Mouse (Mus musculus) kidney, adult 11 months (tissue): ENCODE data around the gene Gramd1a.

Experiments used
- DNase-seq: peaks from one replicate; pipeline ENCODE4 v3.0.0; 2022

Gene Gramd1a

GRCm38 (mm10) chr7:31155296-31156033, at the start of gene Gramd1a:
TSS of gene Gramd1a (minus strand) at chr7:31155896.
- peak; percentile 65 for DNase-seq

- DNase-seq = peak; percentile 78
These were observed 40.1 kb upstream of the Gramd1a start for GRCm38 (mm10) chr7:31195591-31196307.

GRCm38 (mm10) chr7:31184711-31185110, 29.0 kb upstream of the Gramd1a start:
- DNase-seq = no peak

GRCm38 (mm10) chr7:31182863-31183262, 27.2 kb upstream of the Gramd1a start:
- no peak for DNase-seq

GRCm38 (mm10) chr7:31176886-31177763, 21.4 kb upstream of the Gramd1a start:
- peak; percentile 32 for DNase-seq

GRCm38 (mm10) chr7:31175096-31175495, 19.4 kb upstream of the Gramd1a start:
- no peak for DNase-seq

GRCm38 (mm10) chr7:31174466-31174865, 18.8 kb upstream of the Gramd1a start:
- no peak for DNase-seq

- DNase-seq = peak; percentile 34
These were observed 16.5 kb upstream of the Gramd1a start for GRCm38 (mm10) chr7:31172238-31172637.

- no peak for DNase-seq
These were observed 14.8 kb upstream of the Gramd1a start for GRCm38 (mm10) chr7:31170520-31170919.

- peak; percentile 61 for DNase-seq
These were observed 12.7 kb upstream of the Gramd1a start for GRCm38 (mm10) chr7:31168412-31168811.

- DNase-seq = no peak
These were observed 9.1 kb upstream of the Gramd1a start for GRCm38 (mm10) chr7:31164748-31165147.

GRCm38 (mm10) chr7:31163666-31164577, 8.2 kb upstream of the Gramd1a start:
- DNase-seq = no peak

- peak; percentile 58 for DNase-seq
These were observed 6.6 kb upstream of the Gramd1a start for GRCm38 (mm10) chr7:31162324-31162723.

- no peak for DNase-seq
These were observed 6.1 kb upstream of the Gramd1a start for GRCm38 (mm10) chr7:31161831-31162230.

GRCm38 (mm10) chr7:31161246-31161645, 5.5 kb upstream of the Gramd1a start:
- DNase-seq = no peak

- no peak for DNase-seq
These were observed 5.1 kb upstream of the Gramd1a start for GRCm38 (mm10) chr7:31160763-31161162.

GRCm38 (mm10) chr7:31156034-31156928, 585 bp upstream of the Gramd1a start:
- DNase-seq = peak; percentile 48

GRCm38 (mm10) chr7:31153536-31154320, 2.0 kb downstream of the Gramd1a start:
- DNase-seq = no peak

- DNase-seq = peak; percentile 67
These were observed 4.1 kb downstream of the Gramd1a start for GRCm38 (mm10) chr7:31151301-31152241.
